Mouse (Mus musculus) heart, postnatal 0 days (tissue): ENCODE measurements at regions not wholly inside any gene's neighbourhood (a gene's known extent, or its start where the extent isn't known, plus 50 kb on each side); places are given as distances from the start of the nearest gene placed in this dataset.

Experiments
- ATAC-seq: fragments of 200-750 bp; cut with Nextera tagmentation; 2 replicates; pipeline ENCODE4 v1.8.0; 2017; ENCODE audit warnings: low read depth, moderate number of reproducible peaks, moderate library complexity; ENCODE audit not compliant: insufficient read depth
- DNase-seq: peaks from one replicate; pipeline ENCODE4 v3.0.0-alpha.2; 2016; ENCODE audit warnings: low spot score
- H3K27ac ChIP-seq: fragments of 300-500 bp; sonication (generic); 2 replicates; pipeline ENCODE4 v1.5.1; 2014; ENCODE audit warnings: low read depth, mild to moderate bottlenecking
- H3K27me3 ChIP-seq: fragments of 300-500 bp; sonication (generic); 2 replicates; pipeline ENCODE4 v1.6.1; 2014; ENCODE audit warnings: low read length, mixed read lengths; ENCODE audit not compliant: control insufficient read depth, insufficient read depth
- H3K36me3 ChIP-seq: fragments of 300-500 bp; sonication (generic); replicated peaks from 2 replicates; pipeline ENCODE4 v1.6.1; 2014; ENCODE audit warnings: low read length, mixed read lengths; ENCODE audit not compliant: control insufficient read depth, insufficient read depth
- H3K4me1 ChIP-seq: fragments of 300-500 bp; sonication (generic); 2 replicates; pipeline ENCODE4 v1.6.1; 2014; ENCODE audit warnings: antibody characterized with exemption; ENCODE audit not compliant: control insufficient read depth, insufficient read depth
- H3K4me2 ChIP-seq: fragments of 300-500 bp; sonication (generic); 2 replicates; pipeline ENCODE4 v1.6.1; 2014; ENCODE audit warnings: low read depth, mild to moderate bottlenecking, low read length, moderate library complexity
- H3K4me3 ChIP-seq: fragments of 300-500 bp; sonication (generic); 2 replicates; pipeline ENCODE4 v1.5.1; 2014; ENCODE audit warnings: low read depth, low read length
- H3K9ac ChIP-seq: fragments of 300-500 bp; sonication (generic); replicated peaks from 2 replicates; pipeline ENCODE4 v1.6.1; 2014; ENCODE audit warnings: low read depth, low read length, mixed read lengths
- H3K9me3 ChIP-seq: fragments of 300-500 bp; sonication (generic); replicated peaks from 2 replicates; pipeline ENCODE4 v1.6.1; 2016; ENCODE audit warnings: low read length; ENCODE audit not compliant: control insufficient read depth
- CTCF ChIP-seq: IDR thresholded peaks from 2 replicates; pipeline ENCODE4 v1.5.1; 2016; ENCODE audit warnings: antibody characterized with exemption, control low read depth, low read depth
- EP300 ChIP-seq: IDR thresholded peaks from 2 replicates; pipeline ENCODE4 v1.6.1; 2016; ENCODE audit warnings: antibody characterized with exemption, low read depth
- WGBS: fragments of 180-500 bp; shearing (Covaris S2); extraction: QIAGEN DNeasy Blood & Tissue Kit; methylation state at CpG from one replicate; pipeline ENCODE4 v1.1.7; 2014; 5-methylcytosine and 5-hydroxymethylcytosine counted together

DNA sequence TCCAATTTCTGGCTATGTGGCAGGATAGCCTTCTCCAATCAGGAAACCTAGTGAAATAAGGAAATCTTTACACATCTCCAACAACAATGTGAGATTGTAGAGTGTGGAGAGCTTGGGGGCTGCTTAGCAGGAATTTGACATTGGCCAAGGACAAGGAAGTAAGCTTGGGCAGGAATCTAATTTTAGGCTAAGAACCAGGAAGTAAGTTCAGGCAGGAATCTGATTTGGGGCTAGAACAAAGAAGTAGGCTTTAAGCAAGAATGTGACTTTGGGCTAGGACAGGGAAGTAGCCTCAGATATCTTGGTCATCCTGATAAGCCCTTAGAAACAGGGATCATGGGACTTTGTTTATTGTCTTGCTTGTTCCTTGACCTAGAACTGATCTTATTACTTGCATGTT is 117.6 kb upstream of the Hmga2 start:
- TF ChIP-seq EP300 = no peak
- no peak for TF ChIP-seq CTCF

GRCm38 (mm10) chr10:120589659-120590058 is 113.4 kb upstream of the Hmga2 start:
- H3K4me3 ChIP-seq = no peak overlapping the region
- DNase-seq = no peak
- WGBS = 85% methylated on average over 2 of the region's 2 CpGs

More for the DNA sequence above, 117.6 kb upstream of the Hmga2 start:
- Histone ChIP-seq H3K36me3 (no peaks in the 10 kb centered on the region), H3K4me1 (no peaks in the 10 kb centered on the region), H3K27me3 (no peaks in the 10 kb centered on the region), H3K9ac (no peak overlapping the region), H3K27ac (no peak overlapping the region), H3K9me3 (peaks cover 7% of the 10 kb centered on the region), H3K4me3 (no peak overlapping the region), H3K4me2 (no peak overlapping the region)
- ATAC-seq (no peak), DNase-seq (no peak)

DNA sequence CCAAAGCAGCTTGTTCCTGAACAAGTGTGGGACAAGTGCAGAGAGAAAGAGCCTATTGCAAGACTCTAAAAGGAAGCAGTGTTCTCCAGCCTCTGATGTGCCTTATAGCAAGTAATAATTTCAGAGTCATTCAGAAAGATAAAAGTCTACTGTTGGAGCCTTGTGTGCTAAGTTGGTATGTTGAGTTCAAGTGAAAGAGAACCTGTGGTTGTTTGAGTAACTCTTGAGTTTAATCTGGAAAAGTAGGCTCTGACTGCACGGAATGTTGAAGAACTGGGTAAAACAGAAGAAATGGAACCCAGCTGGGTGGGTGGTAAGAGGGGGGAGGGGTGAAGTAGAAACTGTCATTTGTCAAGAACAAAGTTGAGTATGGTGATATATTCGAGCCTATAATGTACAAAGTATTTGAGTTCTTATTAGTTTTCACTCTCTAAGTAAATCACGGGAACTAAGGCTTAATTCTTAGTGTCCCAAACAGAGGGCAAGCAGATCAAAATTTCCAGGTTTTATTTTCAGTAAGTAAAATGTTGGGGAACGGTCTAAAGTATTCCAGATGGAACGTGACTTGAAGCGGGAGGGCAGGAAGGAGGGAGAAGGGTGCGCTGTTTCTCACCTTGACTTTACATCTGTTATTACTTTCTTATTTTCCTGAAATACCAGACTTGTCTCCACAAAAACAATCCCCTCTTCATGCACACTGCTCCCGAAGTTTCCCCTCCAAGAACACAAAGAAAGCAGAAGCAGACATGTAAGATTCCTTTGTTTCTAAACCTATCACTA is 111.8 kb upstream of the Hmga2 start:
- no peaks in the 10 kb centered on the region; the same call in 1 of the 2 replicates for H3K27me3 ChIP-seq
- no peak for DNase-seq
- 79% methylated on average over 8 of the region's 8 CpGs for WGBS
- no peaks in the 10 kb centered on the region for H3K4me1 ChIP-seq
- no peaks in the 10 kb centered on the region for H3K36me3 ChIP-seq
- H3K27ac ChIP-seq = no peak overlapping the region
- H3K9me3 ChIP-seq = no peaks in the 10 kb centered on the region
- TF ChIP-seq CTCF = no peak
- TF ChIP-seq EP300 = no peak
- ATAC-seq = no peak
- H3K4me2 ChIP-seq = no peak overlapping the region
- H3K4me3 ChIP-seq = no peak overlapping the region
- no peak overlapping the region for H3K9ac ChIP-seq

More at GRCm38 (mm10) chr10:120589659-120590058, 113.4 kb upstream of the Hmga2 start:
- Histone ChIP-seq H3K27me3 (no peaks in the 10 kb centered on the region), H3K9ac (no peak overlapping the region), H3K4me2 (no peak overlapping the region), H3K27ac (no peak overlapping the region), H3K9me3 (peaks cover 7% of the 10 kb centered on the region), H3K36me3 (no peaks in the 10 kb centered on the region), H3K4me1 (no peaks in the 10 kb centered on the region)
- no peak for TF ChIP-seq CTCF
- no peak for TF ChIP-seq EP300
- no peak for ATAC-seq

DNA sequence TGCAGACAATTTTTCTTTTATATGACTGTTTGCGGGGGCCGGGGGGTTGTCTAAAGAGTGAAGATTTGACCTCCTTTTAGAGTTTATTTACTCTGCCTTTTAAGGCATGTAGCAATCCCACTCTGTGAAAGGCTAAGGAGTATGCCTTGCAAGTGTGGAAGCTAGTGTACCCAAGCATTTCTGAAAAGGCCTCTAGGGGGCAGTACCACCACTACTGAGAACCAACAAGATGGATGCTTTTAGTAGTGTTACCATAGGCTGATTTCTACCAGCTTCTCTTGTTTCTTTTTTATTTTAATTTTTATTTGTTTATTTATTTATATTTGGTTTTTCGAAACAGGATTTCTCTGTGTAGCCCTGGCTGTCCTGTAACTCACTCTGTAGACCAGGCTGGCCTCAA is 110.9 kb upstream of the Hmga2 start:
- no peak overlapping the region for H3K4me2 ChIP-seq
- no peaks in the 10 kb centered on the region for H3K4me1 ChIP-seq
- ATAC-seq (no peak), DNase-seq (peak; percentile 11)
- H3K9ac ChIP-seq = no peak overlapping the region
- no peak overlapping the region for H3K27ac ChIP-seq
- no peaks in the 10 kb centered on the region for H3K36me3 ChIP-seq
- H3K4me3 ChIP-seq = no peak overlapping the region
- H3K9me3 ChIP-seq = no peaks in the 10 kb centered on the region
- 92% methylated on average over 3 of the region's 3 CpGs for WGBS
- TF ChIP-seq CTCF = peak; percentile 53
- TF ChIP-seq EP300 = no peak
- no peaks in the 10 kb centered on the region; the same call in 1 of the 2 replicates for H3K27me3 ChIP-seq

GRCm38 (mm10) chr10:120582497-120582896 is 106.2 kb upstream of the Hmga2 start:
- 4% methylated on average over 7 of the region's 7 CpGs for WGBS
- DNase-seq = no peak
- Histone ChIP-seq H3K4me1 (no peaks in the 10 kb centered on the region), H3K9me3 (no peaks in the 10 kb centered on the region), H3K27ac (no peak overlapping the region), H3K9ac (no peak overlapping the region), H3K4me2 (peak overlapping the region; percentile 16), H3K36me3 (no peaks in the 10 kb centered on the region), H3K27me3 (no peaks in the 10 kb centered on the region; the same call in 1 of the 2 replicates), H3K4me3 (no peak overlapping the region)
- no peak for ATAC-seq
- TF ChIP-seq EP300 (no peak), CTCF (no peak)

DNA sequence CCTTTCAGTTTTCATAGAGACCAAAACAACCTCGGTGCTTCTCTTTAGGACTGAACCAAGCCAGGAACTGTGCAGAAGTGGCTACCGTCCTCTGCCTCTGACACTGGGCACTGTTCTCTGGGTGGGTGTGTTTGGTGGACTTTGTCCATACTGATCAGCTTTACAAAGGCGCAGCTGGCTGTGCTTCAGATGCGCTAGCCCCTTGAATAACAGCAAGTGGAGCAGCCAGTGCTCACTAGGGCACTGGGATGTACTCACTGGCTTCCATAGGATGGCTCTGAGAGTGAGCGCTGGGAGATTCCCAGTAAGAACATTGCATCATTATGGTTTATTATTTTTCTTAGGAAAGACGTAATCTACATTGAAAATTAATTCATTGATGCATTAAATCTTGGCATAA is 105.3 kb upstream of the Hmga2 start:
- 93% methylated on average over 6 of the region's 6 CpGs for WGBS
- DNase-seq (no peak), ATAC-seq (no peak)

More for the DNA sequence above, 105.3 kb upstream of the Hmga2 start:
- Histone ChIP-seq H3K4me2 (no peak overlapping the region), H3K9ac (no peak overlapping the region), H3K9me3 (no peaks in the 10 kb centered on the region), H3K27me3 (no peaks in the 10 kb centered on the region; the same call in 1 of the 2 replicates), H3K4me1 (no peaks in the 10 kb centered on the region), H3K27ac (no peak overlapping the region), H3K36me3 (no peaks in the 10 kb centered on the region), H3K4me3 (no peak overlapping the region)
- TF ChIP-seq CTCF (no peak), EP300 (no peak)
